Mouse (Mus musculus): ENCODE measurements around the gene Hoxa4.
A peak's percentile ranks its signal among the peaks of the same experiment; 100 is the strongest.

The Hoxa4 gene

GRCm38 (mm10) chr6:52165441-52166370, 25.8 kb downstream of the Hoxa4 start:
- DNase-seq (ENCODE audit: low spot score in 2 of 2) = no peak

- no peak for DNase-seq (ENCODE audit: low spot score in 2 of 2)
Measured at GRCm38 (mm10) chr6:52164626-52165440, 26.7 kb downstream of the Hoxa4 start, which contains the start of gene Hoxa2. Hoxa2 (minus strand) TSS chr6:52164831.

GRCm38 (mm10) chr6:52164051-52164625, 27.4 kb downstream of the Hoxa4 start:
- DNase-seq (ENCODE audit: low spot score in 2 of 2) = no peak

- DNase-seq (ENCODE audit: low spot score in 2 of 2) = no peak
Measured at GRCm38 (mm10) chr6:52163366-52164031, 28.1 kb downstream of the Hoxa4 start.

GRCm38 (mm10) chr6:52162611-52163365, 28.8 kb downstream of the Hoxa4 start:
- DNase-seq (ENCODE audit: low spot score in 2 of 2) = no peak

- DNase-seq (ENCODE audit: low spot score in 2 of 2) = no peak
Measured at GRCm38 (mm10) chr6:52162093-52162380, 29.5 kb downstream of the Hoxa4 start.

GRCm38 (mm10) chr6:52161336-52162092, 30.0 kb downstream of the Hoxa4 start:
- no peak for DNase-seq (ENCODE audit: low spot score in 2 of 2)

- DNase-seq (ENCODE audit: low spot score in 2 of 2) = no peak
Measured at GRCm38 (mm10) chr6:52160511-52161335, 30.8 kb downstream of the Hoxa4 start.

GRCm38 (mm10) chr6:52159979-52160378, 31.6 kb downstream of the Hoxa4 start:
- no peak for DNase-seq (ENCODE audit: low spot score in 2 of 2)

GRCm38 (mm10) chr6:52159164-52159761, 32.3 kb downstream of the Hoxa4 start:
- no peak for DNase-seq (ENCODE audit: low spot score in 2 of 2)

GRCm38 (mm10) chr6:52158276-52159051, 33.1 kb downstream of the Hoxa4 start, which contains the start of gene Hoxa1:
Hoxa1 (minus strand) TSS chr6:52158317.
- peak in 1 of 2 experiments; percentile 68 for DNase-seq (ENCODE audit: low spot score in 2 of 2)

- DNase-seq (ENCODE audit: low spot score in 2 of 2) = no peak
Measured at GRCm38 (mm10) chr6:52157466-52158275, 33.9 kb downstream of the Hoxa4 start.

GRCm38 (mm10) chr6:52156551-52157200, 34.9 kb downstream of the Hoxa4 start:
- no peak for DNase-seq (ENCODE audit: low spot score in 2 of 2)

- DNase-seq (ENCODE audit: low spot score in 2 of 2) = no peak
Measured at GRCm38 (mm10) chr6:52155471-52155870, 36.1 kb downstream of the Hoxa4 start.

- DNase-seq (ENCODE audit: low spot score in 2 of 2) = no peak
Measured at GRCm38 (mm10) chr6:52154044-52154443, 37.5 kb downstream of the Hoxa4 start.

- no peak for DNase-seq (ENCODE audit: low spot score in 2 of 2)
Measured at GRCm38 (mm10) chr6:52153270-52153669, 38.3 kb downstream of the Hoxa4 start.

Measured in spleen, postnatal 10 days (tissue).